Mouse (Mus musculus) kidney, postnatal 10 days (tissue): ENCODE measurements around the gene Tarbp2.

Source experiments
- DNase-seq: peaks from one replicate; pipeline ENCODE4 v3.0.0; 2021; ENCODE audit warnings: mixed read lengths

The Tarbp2 gene

DNA sequence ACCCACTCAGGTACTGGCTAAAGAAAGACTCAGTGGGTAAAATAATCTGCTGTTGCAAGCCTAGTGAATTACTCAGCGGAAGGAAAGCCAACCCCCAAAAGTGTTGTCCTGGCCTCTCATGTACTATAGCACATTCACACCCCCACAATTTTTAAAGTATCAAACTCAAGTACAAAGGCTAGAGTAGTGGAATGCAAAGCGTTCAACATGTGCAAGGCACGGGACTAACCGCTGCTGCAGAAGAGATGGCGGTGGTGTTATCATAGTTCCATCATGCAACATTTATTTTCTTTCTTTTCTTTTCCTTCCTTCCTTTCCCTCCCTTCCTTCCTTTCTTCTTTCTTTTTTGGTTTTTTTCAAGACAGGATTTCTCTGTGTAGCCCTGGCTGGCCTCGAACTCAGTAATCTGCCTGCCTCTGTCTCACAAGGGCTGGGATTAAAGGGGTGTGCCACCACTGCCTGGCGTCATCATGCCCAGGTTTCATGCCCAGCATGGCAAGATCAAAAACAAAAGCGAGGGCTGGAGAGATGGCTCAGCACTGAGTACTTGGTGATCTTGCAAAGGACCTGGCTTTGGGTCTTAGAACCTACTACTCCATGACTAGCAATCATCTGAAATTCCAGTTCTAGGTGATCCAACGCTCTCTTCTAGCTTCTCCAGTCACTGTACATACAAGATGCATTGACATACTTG, 12.1 kb upstream of the Tarbp2 start:
- peak; percentile 8 for DNase-seq

DNA sequence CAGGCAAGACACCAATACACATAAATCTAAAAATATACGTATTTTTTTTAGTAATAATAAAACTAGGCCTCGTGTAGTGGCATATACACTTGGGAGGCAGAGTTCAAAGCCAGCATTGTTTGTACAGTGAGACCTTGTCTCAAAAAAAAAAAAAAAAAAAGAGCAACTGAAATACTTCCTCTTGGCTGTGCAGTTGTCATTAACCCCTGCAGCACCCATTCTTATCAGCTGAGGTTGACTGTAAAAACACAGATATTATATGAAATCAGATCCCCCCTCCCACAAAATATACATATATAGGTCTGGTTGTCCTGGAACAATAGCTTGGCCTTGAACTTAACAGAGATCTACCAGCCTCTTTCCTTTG, 11.5 kb upstream of the Tarbp2 start:
- peak; percentile 2 for DNase-seq

DNA sequence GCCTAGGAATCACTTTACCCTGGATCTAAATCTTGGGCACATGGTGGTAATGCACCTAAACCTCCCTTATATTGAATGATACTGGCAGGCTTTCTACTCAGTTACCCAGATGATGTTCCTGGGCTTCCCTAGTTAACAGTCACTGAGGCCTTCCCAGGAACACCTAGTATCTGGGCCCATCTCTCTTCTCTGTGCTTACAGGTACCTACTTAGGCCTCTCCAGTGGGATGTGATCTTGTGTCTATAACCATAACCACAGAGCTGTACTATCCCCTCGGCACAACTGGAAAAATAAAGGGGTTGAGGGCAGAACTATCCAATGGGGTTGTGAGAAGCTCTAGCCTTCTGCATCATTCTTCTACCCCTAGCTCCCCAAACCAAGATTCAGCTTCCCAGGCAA, 11.1 kb upstream of the Tarbp2 start:
- peak; percentile 3 for DNase-seq

DNA sequence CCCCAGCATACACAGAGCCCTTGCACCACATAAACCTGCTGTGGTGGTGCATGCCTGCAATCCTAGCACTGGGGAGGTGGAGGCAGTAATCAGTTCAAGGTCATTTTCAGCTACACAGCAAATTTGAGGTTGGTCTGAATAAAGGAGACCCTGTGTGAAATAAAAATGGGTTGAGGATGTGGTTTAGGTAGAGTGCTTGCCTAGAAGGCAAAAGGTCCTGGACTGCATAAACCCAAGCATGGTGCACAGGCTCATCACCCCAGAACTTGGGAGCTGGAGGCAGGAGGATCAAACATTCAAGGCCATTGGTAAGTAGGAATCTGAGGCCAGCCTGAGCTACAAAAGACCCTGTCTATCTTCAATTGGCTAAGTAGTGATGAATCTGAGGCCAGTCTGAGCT, 10.4 kb upstream of the Tarbp2 start:
- DNase-seq, result peak; percentile 2

DNA sequence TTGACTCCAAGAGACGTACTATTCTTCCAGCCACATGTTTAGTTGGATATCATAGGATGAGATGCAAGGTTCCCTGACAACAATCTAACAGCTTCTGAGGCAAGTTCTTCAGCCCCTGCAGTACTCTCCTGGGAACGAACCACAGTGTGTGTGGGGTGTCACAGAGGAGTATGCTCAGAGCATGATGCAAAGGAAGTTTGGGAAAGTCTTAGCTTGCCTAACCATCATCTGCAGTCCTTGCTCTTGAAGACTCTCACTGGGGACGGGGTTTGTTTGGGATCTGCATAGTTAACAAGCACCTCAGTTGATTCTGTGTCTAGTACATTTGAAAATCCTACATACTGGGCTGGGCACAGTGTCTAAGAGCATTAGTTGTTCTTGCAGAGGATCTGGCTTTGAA, 9.7 kb upstream of the Tarbp2 start:
- DNase-seq, result peak; percentile 3

DNA sequence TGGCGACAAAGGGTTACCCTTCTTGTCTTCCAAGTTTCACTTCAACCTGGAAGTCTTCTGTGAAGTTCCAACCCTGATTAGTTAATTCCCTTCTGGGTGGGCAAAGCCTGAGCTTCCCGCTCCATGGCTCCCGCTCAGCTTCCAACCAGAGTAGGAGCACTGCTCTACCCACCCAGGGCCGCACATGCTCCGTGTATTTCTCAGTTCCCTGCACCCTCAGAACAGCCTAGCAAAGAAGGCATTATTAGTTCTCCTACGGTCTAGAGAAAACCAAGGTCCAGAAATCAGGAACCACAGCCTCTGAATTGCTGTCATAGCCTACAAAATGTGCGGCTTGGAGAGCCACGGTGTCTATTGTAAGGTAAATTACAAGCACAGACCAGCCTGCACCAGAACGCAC, 7.9 kb upstream of the Tarbp2 start:
- peak; percentile 17 for DNase-seq

DNA sequence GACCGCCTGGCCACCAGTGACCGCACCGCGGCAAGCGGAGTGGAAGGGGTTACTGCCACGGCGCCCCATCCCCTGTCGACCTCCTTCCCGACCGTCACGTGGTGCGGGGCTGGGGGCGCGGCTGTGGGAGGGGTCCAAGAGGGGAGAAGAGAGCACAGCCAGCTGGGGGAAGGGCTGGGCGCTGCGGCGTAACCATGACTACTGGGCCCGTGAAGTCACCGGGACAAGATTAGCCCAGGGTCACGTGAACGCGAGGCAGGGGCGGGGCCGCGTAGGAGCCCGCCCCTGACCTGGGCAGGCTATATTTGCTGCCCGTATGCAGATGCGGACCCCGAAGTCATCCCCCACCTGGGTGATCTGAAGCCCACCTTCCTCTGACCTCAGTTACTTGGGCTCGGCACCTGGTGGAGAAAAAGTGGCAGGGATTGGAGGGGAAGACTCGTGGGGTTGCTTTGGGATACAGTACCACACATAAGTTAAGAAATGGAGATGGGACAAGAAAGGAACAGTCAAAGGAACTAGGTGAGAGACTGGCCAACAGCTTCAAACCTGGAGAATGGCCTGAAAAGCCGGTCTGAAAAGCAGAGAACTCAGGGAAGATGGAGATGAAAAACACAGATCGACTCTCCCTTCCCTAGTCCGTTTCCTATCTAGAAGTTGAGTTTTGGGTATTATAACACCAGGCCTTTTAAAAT, 7.3 kb upstream of the Tarbp2 start:
- DNase-seq, result peak; percentile 93

DNA sequence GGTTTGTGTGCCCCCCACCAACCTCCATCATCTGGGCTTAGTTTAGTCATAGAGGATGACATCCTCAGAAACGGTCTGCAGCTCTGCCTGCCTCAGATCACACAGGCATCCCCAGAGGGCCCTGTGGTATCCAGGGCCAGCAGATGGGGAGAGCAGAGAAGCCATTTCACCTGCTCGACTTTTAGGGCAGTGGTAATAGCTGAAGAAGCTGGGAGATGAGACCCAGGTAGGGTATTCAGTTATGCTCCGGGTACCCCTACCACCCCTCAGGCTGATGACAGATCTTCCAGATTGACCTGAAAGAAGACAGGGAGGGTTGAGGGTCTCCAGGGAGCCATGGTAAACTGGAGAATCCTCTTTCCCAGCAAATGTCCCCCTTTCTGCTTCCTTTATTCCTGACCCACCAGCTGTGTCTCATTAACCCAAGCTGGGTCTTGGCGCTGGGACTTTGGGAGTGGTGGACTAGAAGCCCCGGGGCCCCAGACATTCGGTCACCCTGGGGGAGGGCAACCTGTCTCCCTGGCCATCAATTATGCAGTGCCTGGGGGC, 6.6 kb upstream of the Tarbp2 start:
- DNase-seq, result peak; percentile 74

DNA sequence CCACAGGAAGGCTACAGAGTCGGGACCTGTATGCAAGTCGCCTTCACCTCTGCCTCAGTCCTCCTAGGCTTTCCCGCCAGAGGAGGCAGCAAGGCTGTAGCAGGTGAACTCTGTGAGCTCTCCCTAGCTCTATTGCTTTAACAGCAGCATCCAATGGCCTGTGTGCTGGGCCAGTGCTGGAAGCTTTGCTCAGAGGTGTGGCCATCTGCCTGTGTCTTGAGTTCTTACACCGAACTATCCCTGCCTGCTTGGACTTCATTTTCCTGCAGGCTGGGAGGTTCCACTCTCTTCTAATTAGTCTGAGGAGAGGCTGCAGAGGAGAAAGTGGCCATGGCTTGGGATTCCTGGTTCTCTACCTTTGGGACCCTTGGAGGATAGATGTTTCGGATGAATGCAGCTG, 6.0 kb upstream of the Tarbp2 start:
- no peak for DNase-seq

DNA sequence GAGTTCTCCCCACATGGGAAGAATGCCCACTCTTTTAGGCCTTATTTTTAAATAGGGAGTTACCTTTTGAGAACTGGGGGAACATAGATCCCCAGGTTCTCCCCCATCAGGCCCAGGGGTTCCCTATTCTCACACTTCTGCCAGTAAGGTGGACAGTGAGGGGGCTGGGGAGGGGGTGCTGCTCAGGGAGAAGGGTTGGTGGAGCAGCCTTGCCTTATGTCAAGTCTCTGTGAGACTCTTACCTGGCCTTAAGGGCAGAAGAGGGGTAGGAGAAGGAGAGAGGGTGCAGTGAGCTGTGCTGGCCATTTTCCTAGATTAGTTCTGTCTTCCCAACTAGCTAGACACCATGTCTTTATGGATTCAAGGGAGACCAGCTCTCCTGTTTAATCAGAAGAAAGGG, 5.5 kb upstream of the Tarbp2 start:
- DNase-seq, result no peak

DNA sequence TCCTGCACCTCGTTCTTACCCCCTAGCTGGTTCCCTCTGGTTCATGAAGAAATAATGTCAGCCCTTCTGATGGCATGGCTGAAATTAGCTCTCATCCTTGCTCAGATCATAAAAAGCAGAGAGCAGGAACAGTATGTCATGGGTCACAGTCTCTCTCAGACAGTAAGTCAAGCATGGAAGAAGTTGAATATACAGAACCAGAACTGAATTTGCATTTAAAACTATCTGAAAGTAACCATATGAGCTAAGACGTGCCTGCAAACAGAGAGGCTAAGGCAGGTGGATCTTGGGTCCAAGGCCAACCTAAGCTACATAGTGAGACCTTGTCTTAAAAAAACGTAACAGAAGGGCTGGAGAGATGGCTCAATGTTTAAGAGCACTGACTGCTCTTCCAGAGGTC, 5.0 kb upstream of the Tarbp2 start:
- DNase-seq, result no peak

DNA sequence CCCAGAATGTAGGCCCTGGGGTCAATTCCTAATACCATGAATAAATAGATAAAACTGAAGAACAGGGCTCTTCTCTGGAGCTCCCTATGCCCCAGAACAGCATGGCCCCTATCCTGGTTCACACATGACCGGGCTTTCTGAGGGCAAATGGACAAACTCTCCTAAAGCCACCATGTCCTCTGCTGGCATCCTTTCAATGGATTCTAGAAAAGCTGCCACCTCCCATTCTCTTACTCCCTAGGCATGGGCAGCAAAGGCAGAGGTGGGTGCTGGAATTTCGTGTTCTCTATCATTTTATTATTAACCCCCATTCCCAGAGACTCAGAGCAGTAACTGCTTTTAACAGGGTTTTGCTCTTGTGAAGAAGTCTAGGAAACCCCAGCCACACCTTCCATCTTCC, 2.7 kb upstream of the Tarbp2 start:
- DNase-seq, result no peak

DNA sequence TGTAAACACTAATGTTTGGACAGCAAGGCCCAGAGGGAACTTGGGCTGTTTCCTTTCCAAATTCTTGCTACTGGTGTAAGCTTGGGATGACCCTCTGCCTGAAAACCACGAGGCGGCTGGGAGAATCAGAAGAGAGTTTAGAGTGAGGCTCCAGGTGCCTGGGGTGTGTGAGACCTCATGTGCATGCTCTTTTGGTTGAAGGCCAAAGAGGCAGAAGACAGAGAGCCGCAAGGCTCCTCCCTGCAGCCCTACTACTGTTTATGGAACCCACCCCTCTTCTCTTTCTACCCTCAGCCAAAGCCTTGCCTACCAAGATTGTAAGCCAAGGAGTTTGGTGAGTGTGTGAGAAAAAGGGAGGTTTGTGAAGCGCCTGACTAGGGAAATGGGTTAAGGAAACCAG, 2.2 kb upstream of the Tarbp2 start:
- no peak for DNase-seq

DNA sequence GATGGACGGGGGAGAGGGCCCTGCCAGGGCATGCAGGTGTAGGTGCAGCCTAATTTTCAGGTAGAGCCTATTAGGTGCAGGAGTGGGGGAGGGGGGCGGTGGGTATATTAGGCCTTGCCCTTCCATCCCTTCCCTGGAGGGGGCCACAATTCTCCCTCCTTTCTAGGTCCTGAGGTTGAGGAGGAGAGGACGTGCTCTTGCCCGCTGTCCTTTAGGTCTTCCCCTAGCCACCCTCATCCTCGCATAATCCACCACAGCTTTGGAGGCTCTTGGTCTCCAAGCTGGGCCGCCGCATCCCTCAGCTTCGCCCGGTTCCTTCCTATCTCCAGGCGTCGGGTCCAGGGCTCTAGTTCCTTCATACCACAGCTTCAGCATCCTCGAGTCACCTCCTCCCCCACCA, 1.7 kb upstream of the Tarbp2 start:
- DNase-seq, result peak; percentile 56

DNA sequence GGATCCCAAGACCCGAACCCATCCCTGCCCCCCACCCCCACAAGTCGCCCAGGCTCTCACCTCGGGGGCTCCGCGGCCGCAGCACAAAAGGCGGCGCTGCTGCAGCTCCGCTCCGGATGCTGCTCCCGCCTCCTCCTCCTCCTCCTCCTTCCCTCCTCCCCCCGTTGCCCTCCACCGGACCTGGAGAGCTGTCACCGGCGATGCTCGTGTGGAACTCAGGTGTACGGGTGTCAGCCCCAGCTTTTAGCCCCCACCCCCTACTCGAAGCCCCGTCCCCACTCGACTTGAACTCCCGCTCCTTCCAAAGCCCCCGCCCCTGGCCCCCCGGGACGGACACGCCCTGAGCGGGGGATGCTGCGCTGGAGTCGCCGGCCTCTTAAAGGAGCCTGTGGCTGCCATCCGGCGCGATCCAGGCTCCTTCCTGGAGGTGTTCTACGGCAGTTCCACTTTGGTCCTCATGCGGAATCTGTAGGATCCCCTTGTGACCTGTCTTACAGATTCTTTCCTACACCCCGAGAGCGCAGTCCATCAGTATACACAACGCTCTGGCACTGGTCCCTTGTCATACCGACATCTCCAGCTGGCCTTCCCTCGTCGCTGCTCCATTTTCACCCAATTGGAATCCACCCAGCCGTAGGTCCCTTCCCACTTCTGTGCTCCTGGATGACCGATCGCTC, 1.1 kb upstream of the Tarbp2 start, which contains the start of gene Map3k12:
Gene Map3k12, minus strand, starts transcription at position 337 of the 677 bp plus-strand sequence.
- peak; percentile 82 for DNase-seq

DNA sequence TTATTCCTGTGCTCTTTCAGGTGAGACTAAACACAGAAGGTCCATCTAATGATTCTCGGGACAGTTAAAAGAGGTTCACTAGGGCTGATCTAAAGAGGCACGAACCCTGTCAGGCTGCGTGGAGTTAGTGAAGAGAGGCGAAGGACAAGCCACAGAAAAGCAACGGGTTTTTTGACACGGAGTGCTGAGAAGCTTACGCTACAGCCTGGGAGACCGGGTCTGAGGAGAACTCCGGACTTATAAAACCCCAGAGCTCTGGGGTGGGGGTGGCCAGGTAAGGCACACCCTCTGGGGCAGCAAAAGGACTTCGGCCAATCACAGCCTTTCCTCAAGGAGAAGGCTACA, 389 bp upstream of the Tarbp2 start:
- no peak for DNase-seq

DNA sequence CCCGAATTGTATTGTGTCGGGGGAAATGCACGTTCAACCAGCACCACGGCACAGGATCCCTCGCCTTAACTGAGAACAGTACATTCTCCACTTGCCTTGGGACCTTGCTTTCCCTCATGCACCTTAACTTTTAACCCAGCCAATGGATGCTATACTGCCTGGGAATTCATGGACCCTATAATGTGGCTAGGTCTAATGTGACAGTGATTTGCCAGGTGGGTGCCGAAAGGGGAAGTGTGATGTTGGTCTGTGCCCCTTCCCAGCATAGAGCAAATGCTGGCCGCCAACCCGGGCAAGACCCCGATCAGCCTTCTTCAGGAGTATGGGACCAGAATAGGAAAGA, 838 bp downstream of the Tarbp2 start:
- DNase-seq, result no peak

DNA sequence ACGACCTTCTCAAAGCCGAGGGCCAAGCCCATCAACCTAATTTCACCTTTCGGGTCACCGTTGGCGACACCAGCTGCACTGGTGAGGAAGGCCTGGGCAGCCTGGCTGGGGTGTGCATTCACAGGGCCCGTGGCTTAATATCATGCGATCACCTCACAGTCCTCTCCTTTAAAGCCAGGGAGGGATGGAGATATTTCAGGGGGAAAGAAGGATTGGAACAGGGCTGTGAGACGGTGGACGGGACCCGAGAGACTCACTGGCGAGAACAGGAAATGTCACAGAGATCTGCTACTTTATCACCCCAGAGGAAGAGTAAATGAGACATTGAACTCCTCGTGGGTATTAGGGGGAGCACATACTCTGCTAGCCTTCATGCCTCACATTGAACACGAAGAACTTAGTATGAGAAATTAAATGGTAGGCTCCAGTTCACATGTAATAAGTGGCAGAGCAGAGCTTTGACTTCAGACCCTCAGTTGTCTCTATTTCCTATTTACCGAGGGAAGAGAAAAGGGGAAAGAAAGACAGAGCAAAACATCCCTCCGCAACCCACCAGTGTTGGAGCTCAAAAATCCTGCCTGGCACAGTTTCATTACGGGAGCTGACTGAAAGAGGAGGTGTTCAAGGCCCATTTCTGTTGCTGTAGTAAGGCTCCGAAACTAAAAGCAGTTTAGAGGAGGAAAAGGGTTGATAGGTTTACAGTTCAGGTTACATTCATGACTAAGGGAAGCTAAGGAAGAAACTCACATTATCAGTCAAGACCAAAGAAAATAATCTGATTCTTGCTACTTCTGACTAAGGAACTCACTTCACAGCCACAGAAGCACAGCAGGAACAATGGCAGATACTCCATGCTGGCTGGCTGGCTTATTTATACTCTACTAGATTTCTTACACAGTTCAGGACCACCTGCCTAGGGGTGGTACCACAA, 1.5 kb downstream of the Tarbp2 start:
- no peak for DNase-seq

DNA sequence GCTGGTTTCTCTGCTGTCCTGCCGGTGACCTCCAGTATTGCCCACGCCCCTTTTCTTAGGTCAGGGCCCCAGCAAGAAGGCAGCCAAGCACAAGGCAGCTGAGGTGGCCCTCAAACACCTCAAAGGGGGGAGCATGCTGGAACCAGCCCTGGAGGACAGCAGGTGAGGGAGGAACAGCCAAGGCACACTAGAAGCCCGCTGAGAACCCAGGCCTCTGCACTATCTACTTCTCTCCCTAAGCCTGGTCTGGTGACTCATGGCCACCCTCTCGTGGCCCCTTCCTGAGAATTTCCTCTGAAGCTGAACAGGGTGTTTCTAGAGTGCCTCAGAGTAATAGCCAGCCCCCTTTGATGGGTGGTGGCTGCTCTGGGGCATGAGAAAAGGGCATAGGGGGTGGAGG, 2.4 kb downstream of the Tarbp2 start:
- DNase-seq, result no peak

DNA sequence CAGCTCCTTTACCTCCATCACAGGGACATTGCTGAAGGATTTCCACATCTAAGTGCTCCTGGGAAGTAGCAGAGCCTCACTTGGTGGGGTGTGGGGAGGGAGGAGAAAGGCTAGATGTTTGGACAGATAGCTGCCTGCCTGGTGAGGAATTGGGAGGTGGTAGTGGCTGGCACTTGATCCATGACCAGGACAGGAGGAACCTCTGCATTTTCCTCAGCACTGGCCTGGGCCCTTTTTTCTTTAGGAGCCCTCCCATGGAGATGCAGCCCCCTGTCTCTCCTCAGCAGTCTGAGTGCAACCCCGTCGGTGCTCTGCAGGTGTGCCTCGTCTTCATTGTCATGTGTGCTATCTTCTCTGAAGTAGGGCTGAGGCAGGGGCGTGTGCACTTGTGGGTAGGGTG, 3.5 kb downstream of the Tarbp2 start:
- DNase-seq, result no peak

DNA sequence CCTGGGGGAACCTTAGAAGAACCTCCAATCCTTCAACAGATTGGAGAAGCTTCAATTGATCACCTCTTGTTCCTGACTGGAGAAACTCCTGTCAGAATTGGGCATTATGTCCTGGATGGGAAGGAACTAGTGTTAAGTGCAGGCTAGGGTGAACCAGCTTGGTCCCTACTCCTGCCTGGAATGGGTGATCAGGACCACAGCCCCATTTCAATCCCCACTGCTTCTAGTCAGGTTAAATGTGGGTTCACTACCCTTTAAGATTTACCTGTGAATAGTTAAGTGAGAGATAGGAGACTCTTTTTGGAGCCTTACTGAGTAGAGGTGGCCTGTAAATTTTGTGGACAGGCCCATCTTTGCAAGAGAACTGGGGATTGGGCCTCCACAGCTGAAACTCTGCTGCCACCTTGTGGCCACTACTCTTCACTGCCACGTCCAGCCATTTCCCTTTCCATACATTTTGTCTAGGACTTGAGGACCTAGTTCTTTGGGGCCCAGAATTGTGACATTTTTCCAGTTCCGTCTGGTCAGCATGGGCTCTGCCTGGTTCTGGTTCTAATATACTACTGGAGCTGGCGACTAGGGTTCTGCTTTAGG, 7.0 kb downstream of the Tarbp2 start, which contains the start of gene Npff:
Gene Npff, minus strand, starts transcription at position 51 of the 594 bp plus-strand sequence.
- DNase-seq, result peak; percentile 87
